Mouse (Mus musculus): ENCODE measurements around the gene B4galnt1.

Gene B4galnt1

GRCm38 (mm10) chr10:127171631-127172200, 6.7 kb downstream of the B4galnt1 start:
- DNase-seq: no peak

- no peak for DNase-seq
Observed at GRCm38 (mm10) chr10:127173148-127174065, 8.4 kb downstream of the B4galnt1 start.

- DNase-seq: no peak
Observed at GRCm38 (mm10) chr10:127174170-127174569, 9.1 kb downstream of the B4galnt1 start.

GRCm38 (mm10) chr10:127176228-127176627, 11.2 kb downstream of the B4galnt1 start:
- no peak for DNase-seq

GRCm38 (mm10) chr10:127176756-127177155, 11.7 kb downstream of the B4galnt1 start:
- no peak for DNase-seq

- no peak for DNase-seq
Observed at GRCm38 (mm10) chr10:127177235-127177634, 12.2 kb downstream of the B4galnt1 start.

GRCm38 (mm10) chr10:127177719-127178118, 12.7 kb downstream of the B4galnt1 start:
- peak; percentile 71 to 86 for DNase-seq

- no peak for DNase-seq
Observed at GRCm38 (mm10) chr10:127178286-127179027, 13.4 kb downstream of the B4galnt1 start.

- DNase-seq: no peak
Observed at GRCm38 (mm10) chr10:127179871-127180694, 15.1 kb downstream of the B4galnt1 start, which contains the start of gene Slc26a10. Gene Slc26a10, minus strand, starts transcription at chr10:127180645.

GRCm38 (mm10) chr10:127180695-127181047, 15.6 kb downstream of the B4galnt1 start:
- no peak for DNase-seq

- DNase-seq: peak in 1 of 2 experiments; percentile 58
Observed at GRCm38 (mm10) chr10:127181566-127181965, 16.5 kb downstream of the B4galnt1 start.

GRCm38 (mm10) chr10:127182624-127183023, 17.6 kb downstream of the B4galnt1 start:
- no peak for DNase-seq

GRCm38 (mm10) chr10:127183759-127184158, 18.7 kb downstream of the B4galnt1 start:
- DNase-seq: no peak

GRCm38 (mm10) chr10:127185101-127185500, 20.1 kb downstream of the B4galnt1 start:
- DNase-seq: no peak

- no peak for DNase-seq
Observed at GRCm38 (mm10) chr10:127185506-127185905, 20.5 kb downstream of the B4galnt1 start.

- no peak for DNase-seq
Observed at GRCm38 (mm10) chr10:127186451-127186850, 21.4 kb downstream of the B4galnt1 start.

GRCm38 (mm10) chr10:127187371-127188078, 22.5 kb downstream of the B4galnt1 start:
- no peak for DNase-seq

- no peak for DNase-seq
Observed at GRCm38 (mm10) chr10:127188079-127188453, 23.0 kb downstream of the B4galnt1 start.

GRCm38 (mm10) chr10:127188465-127189115, 23.6 kb downstream of the B4galnt1 start:
- DNase-seq: peak; percentile 51 to 61

GRCm38 (mm10) chr10:127189116-127189650, 24.2 kb downstream of the B4galnt1 start:
- DNase-seq: no peak
